Mouse (Mus musculus) liver, postnatal 0 days (tissue): ENCODE data around the gene Nceh1.

Experiments used
- CTCF ChIP-seq: sonication (generic); IDR thresholded peaks from 2 replicates; pipeline ENCODE4 v1.5.1; 2016; ENCODE audit warnings: antibody characterized with exemption, low read depth
- EP300 ChIP-seq: IDR thresholded peaks from 2 replicates; pipeline ENCODE4 v1.6.1; 2016; ENCODE audit warnings: antibody characterized with exemption, low read depth, mild to moderate bottlenecking

DNA sequence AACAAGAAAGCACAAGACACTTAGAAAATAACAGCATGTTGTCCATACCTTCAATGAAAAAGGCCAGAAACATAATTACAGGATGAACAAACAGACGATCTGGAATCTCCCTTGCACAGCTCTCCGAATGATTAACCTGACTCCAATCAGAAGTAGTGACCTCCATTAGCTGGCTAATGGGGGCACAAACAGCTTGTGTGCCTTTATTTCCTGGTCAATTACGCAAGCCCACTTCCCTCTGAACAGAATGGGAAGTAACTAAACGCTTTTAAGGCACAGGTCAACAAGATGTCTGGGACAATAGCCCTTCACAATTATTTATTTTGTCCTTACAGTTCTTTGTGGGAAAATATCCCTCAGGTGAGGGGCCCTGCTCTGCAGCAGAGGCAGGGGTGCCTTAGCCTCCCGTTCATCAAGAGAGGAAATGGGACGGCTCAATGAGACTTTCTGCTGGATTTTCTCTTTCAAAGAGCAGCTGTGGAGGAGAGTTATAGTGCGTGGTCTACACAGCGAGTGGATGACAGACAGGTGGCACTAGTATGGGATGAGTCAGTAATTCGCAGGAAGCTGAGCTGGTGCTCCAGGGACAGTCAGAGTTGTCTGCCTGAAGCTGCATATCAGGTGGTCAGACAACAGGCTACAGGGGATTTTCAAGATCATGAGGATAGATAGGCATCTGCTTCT is 119.7 kb downstream of the Nceh1 start:
- TF ChIP-seq EP300, result no peak
- TF ChIP-seq CTCF, result no peak
